Mouse (Mus musculus) CD4-positive, CD25-positive, alpha-beta regulatory T cell, adult 2 months (primary cell): ENCODE measurements at regions not wholly inside any gene's neighbourhood (a gene's known extent, or its start where the extent isn't known, plus 50 kb on each side); places are given as distances from the start of the nearest gene placed in this dataset.
A peak's percentile ranks its signal among the peaks of the same experiment; 100 is the strongest.

Source experiments
- DNase-seq: peaks from one replicate; pipeline ENCODE4 v3.0.0-alpha.2; 2012; ENCODE audit warnings: low read depth, low spot score

GRCm38 (mm10) chr1:63977956-63978355 lies 144.1 kb downstream of the Klf7 start:
- no peak for DNase-seq

- no peak for DNase-seq
Measured at GRCm38 (mm10) chr1:63977302-63977888, 144.7 kb downstream of the Klf7 start.

GRCm38 (mm10) chr1:63976862-63977261 lies 145.2 kb downstream of the Klf7 start:
- DNase-seq = no peak

- no peak for DNase-seq
Measured at GRCm38 (mm10) chr1:63967849-63968248, 154.2 kb downstream of the Klf7 start.

GRCm38 (mm10) chr1:63965446-63965845 lies 156.6 kb downstream of the Klf7 start:
- DNase-seq = no peak

- DNase-seq = no peak
Measured at GRCm38 (mm10) chr1:63964519-63964918, 157.6 kb downstream of the Klf7 start.

GRCm38 (mm10) chr1:63955701-63956355 lies 166.3 kb downstream of the Klf7 start:
- DNase-seq = no peak

- DNase-seq = no peak
Measured at GRCm38 (mm10) chr1:63954876-63955513, 167.1 kb downstream of the Klf7 start.

GRCm38 (mm10) chr1:63954172-63954571 lies 167.9 kb downstream of the Klf7 start:
- peak; percentile 1 for DNase-seq

- peak; percentile 81 for DNase-seq
Measured at GRCm38 (mm10) chr1:63953229-63953883, 168.7 kb downstream of the Klf7 start.

GRCm38 (mm10) chr1:63951663-63952062 lies 170.4 kb downstream of the Klf7 start:
- no peak for DNase-seq

GRCm38 (mm10) chr1:63947278-63947677 lies 174.8 kb downstream of the Klf7 start:
- no peak for DNase-seq

- DNase-seq = peak; percentile 20
Measured at GRCm38 (mm10) chr1:63946834-63947233, 175.2 kb downstream of the Klf7 start.

- no peak for DNase-seq
Measured at GRCm38 (mm10) chr1:63944786-63945185, 175.7 kb upstream of the 4933402D24Rik start.

GRCm38 (mm10) chr1:63938416-63938815 lies 169.3 kb upstream of the 4933402D24Rik start:
- DNase-seq = no peak

- no peak for DNase-seq
Measured at GRCm38 (mm10) chr1:63937480-63937879, 168.4 kb upstream of the 4933402D24Rik start.

- no peak for DNase-seq
Measured at GRCm38 (mm10) chr1:63934570-63935280, 165.7 kb upstream of the 4933402D24Rik start.

GRCm38 (mm10) chr1:63932484-63932883 lies 163.4 kb upstream of the 4933402D24Rik start:
- DNase-seq = no peak

- DNase-seq = no peak
Measured at GRCm38 (mm10) chr1:63929362-63930125, 160.5 kb upstream of the 4933402D24Rik start.

GRCm38 (mm10) chr1:63928850-63929249 lies 159.8 kb upstream of the 4933402D24Rik start:
- no peak for DNase-seq

GRCm38 (mm10) chr1:63928361-63928760 lies 159.3 kb upstream of the 4933402D24Rik start:
- DNase-seq = no peak
